Mouse (Mus musculus) embryonic facial prominence, embryonic 11.5 days (tissue): ENCODE results near the gene Cdt1. TPM values are rescaled to one million over a fixed set of nuclear protein-coding genes. Genes with fewer than 3 reads are reported as not detected.
A peak's percentile ranks its signal among the peaks of the same experiment; 100 is the strongest.
"Not testable (repeated sequence)": the region's sequence is repeated elsewhere in the genome, so short reads cannot be mapped to it uniquely, and the experiment has no call there.

Source experiments
- ATAC-seq: fragments of 200-750 bp; cut with Nextera tagmentation; replicated peaks from 2 replicates; pipeline ENCODE4 v1.8.0; 2017; ENCODE audit warnings: low read depth; ENCODE audit not compliant: insufficient number of reproducible peaks, low FRiP score, low TSS enrichment
- DNase-seq: peaks from one replicate; pipeline ENCODE4 v3.0.0-alpha.2; 2015; ENCODE audit warnings: low spot score
- H3K27ac ChIP-seq: fragments of 300-500 bp; sonication (generic); replicated peaks from 2 replicates; pipeline ENCODE4 v1.5.1; 2014; ENCODE audit warnings: mild to moderate bottlenecking, low read depth, low read length, control low read depth
- H3K27me3 ChIP-seq: fragments of 300-500 bp; sonication (generic); 2 replicates; pipeline ENCODE4 v1.6.1; 2014; ENCODE audit warnings: mild to moderate bottlenecking, low read length, moderate library complexity, mixed read lengths; ENCODE audit not compliant: control insufficient read depth, insufficient read depth
- H3K36me3 ChIP-seq: fragments of 300-500 bp; sonication (generic); replicated peaks from 2 replicates; pipeline ENCODE4 v1.6.1; 2014; ENCODE audit warnings: low read depth, mild to moderate bottlenecking, low read length, moderate library complexity, mixed read lengths; ENCODE audit not compliant: control insufficient read depth, insufficient read depth
- H3K4me1 ChIP-seq: fragments of 300-500 bp; sonication (generic); 2 replicates; pipeline ENCODE4 v1.6.1; 2014; ENCODE audit warnings: low read length, mixed read lengths; ENCODE audit not compliant: control insufficient read depth, insufficient read depth
- H3K4me2 ChIP-seq: fragments of 300-500 bp; sonication (generic); 2 replicates; pipeline ENCODE4 v1.6.1; 2014; ENCODE audit warnings: low read depth, mild to moderate bottlenecking, control low read depth, low read length, moderate library complexity
- H3K4me3 ChIP-seq: fragments of 300-500 bp; sonication (generic); 2 replicates; pipeline ENCODE4 v1.5.1; 2014; ENCODE audit warnings: low read depth, low read length, control low read depth
- H3K9ac ChIP-seq: fragments of 300-500 bp; sonication (generic); replicated peaks from 2 replicates; pipeline ENCODE4 v1.6.1; 2014; ENCODE audit warnings: mild to moderate bottlenecking, control low read depth, low read length
- H3K9me3 ChIP-seq: fragments of 300-500 bp; sonication (generic); replicated peaks from 2 replicates; pipeline ENCODE4 v1.6.1; 2016; ENCODE audit warnings: mild to moderate bottlenecking, low read length, inconsistent platforms, mixed read lengths; ENCODE audit not compliant: control insufficient read depth
- WGBS: fragments of 180-500 bp; shearing (Covaris S2); extraction: QIAGEN DNeasy Blood & Tissue Kit; methylation state at CpG from one replicate; pipeline ENCODE4 v1.1.7; 2014; 5-methylcytosine and 5-hydroxymethylcytosine counted together
- polyA plus RNA-seq: library from polyadenylated mRNA; unstranded; fragments of >200 nt; fragmentation: Nextera tagmentation; extraction: Ambion mirVana; gene quantifications from 2 replicates; pipeline ENCODE4 v1.2.1, GENCODE M21; 2014

Cdt1 gene
- polyA plus RNA-seq, 1 experiment from 2014 or later, result 32.1 TPM

GRCm38 (mm10) chr8:122572751-122573150 lies 4.9 kb downstream of the Cdt1 start:
- DNase-seq (no peak), ATAC-seq (no peak)
- Histone ChIP-seq H3K27ac (no peak overlapping the region), H3K4me3 (no peak overlapping the region), H3K36me3 (peaks cover 19% of the 10 kb centered on the region), H3K9me3 (no peaks in the 10 kb centered on the region), H3K9ac (no peak overlapping the region), H3K4me2 (no peak overlapping the region), H3K27me3 (no peaks in the 10 kb centered on the region), H3K4me1 (peaks cover 9% of the 10 kb centered on the region)
- WGBS, result 85% methylated on average over 3 of the region's 3 CpGs

DNA sequence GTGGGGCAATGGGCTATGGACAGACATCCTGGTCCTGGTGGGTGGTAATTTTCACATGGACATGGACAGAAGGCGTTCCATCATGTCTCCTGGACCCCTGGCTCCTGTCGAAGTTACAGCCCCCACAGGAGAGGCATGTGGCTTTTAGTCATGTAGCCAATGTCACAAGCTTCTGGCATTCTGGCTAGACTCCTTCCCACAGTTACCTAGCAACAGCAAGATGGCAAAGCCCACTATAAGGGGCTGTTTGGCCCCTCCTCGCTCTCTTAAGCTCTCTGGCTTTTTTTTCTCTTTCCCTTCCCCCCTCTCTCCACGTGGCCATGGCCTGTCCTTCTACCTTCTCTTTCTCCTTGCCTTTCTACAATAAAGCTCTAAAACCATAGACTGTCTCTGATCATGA lies 5.4 kb downstream of the Cdt1 start:
- not testable (repeated sequence) for H3K4me2 ChIP-seq, ATAC-seq, H3K27ac ChIP-seq, DNase-seq, H3K4me1 ChIP-seq, H3K9ac ChIP-seq, H3K4me3 ChIP-seq, H3K9me3 ChIP-seq, H3K27me3 ChIP-seq
- H3K36me3 ChIP-seq, result peaks cover 19% of the 10 kb centered on the region
- WGBS, result 51% methylated on average over 4 of the region's 4 CpGs

- H3K36me3 ChIP-seq, result peaks cover 19% of the 10 kb centered on the region
- no peak for ATAC-seq
- DNase-seq, result no peak
- WGBS, result 63% methylated on average over 9 of the region's 9 CpGs
- H3K4me2 ChIP-seq, result no peak overlapping the region
- H3K9me3 ChIP-seq, result no peaks in the 10 kb centered on the region
- no peak overlapping the region for H3K9ac ChIP-seq
- no peak overlapping the region for H3K27ac ChIP-seq
- H3K27me3 ChIP-seq, result no peaks in the 10 kb centered on the region
- H3K4me1 ChIP-seq, result peaks cover 9% of the 10 kb centered on the region
- no peak overlapping the region for H3K4me3 ChIP-seq
Measured at GRCm38 (mm10) chr8:122573577-122573976, 5.8 kb downstream of the Cdt1 start.

- Histone ChIP-seq H3K4me3 (no peak overlapping the region), H3K36me3 (peaks cover 19% of the 10 kb centered on the region)
Measured at GRCm38 (mm10) chr8:122574264-122574663, 6.4 kb downstream of the Cdt1 start.

GRCm38 (mm10) chr8:122574667-122575251 lies 6.9 kb downstream of the Cdt1 start:
- WGBS, result 53% methylated on average over 10 of the region's 10 CpGs
- H3K4me3 ChIP-seq, result no peak overlapping the region
- no peaks in the 10 kb centered on the region for H3K27me3 ChIP-seq
- peaks cover 17% of the 10 kb centered on the region for H3K36me3 ChIP-seq
- 0 out of 2 replicates have a peak overlapping the region, but pooled peaks have one; percentile 24 for H3K27ac ChIP-seq
- H3K9me3 ChIP-seq, result no peaks in the 10 kb centered on the region
- H3K9ac ChIP-seq, result no peak overlapping the region
- ATAC-seq, result no peak
- H3K4me2 ChIP-seq, result no peak overlapping the region
- no peak for DNase-seq
- H3K4me1 ChIP-seq, result peaks cover 9% of the 10 kb centered on the region

More at GRCm38 (mm10) chr8:122574264-122574663, 6.4 kb downstream of the Cdt1 start:
- Histone ChIP-seq H3K9me3 (no peaks in the 10 kb centered on the region), H3K27me3 (no peaks in the 10 kb centered on the region), H3K9ac (no peak overlapping the region), H3K27ac (no peak overlapping the region), H3K4me1 (peaks cover 7% of the 10 kb centered on the region), H3K4me2 (no peak overlapping the region)
- DNase-seq, result no peak
- no peak for ATAC-seq
- 65% methylated on average over 3 of the region's 3 CpGs for WGBS

DNA sequence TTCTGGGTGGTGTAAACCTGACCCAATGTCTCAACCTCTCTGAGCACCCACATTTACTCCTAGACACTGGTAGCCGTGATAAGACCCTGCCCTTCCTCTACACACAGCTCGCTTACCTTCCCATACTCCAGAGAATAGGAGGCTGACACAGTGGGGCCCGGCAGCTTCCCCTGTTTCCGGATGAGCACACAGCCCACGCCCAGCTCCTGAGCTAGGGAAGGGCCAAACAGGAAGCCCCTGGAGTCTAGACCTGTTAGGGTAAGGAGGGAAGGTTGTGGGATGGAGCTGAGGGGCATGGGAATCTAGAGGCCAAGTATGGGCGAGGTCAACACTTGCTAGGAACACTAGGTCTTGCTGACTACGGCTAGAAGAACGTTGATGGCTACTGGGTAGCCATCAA lies 7.5 kb downstream of the Cdt1 start:
- Histone ChIP-seq H3K36me3 (peaks cover 13% of the 10 kb centered on the region), H3K4me3 (no peak overlapping the region), H3K27me3 (no peaks in the 10 kb centered on the region), H3K9me3 (no peaks in the 10 kb centered on the region), H3K9ac (no peak overlapping the region), H3K4me1 (peaks cover 9% of the 10 kb centered on the region), H3K27ac (no peak overlapping the region), H3K4me2 (peak overlapping the region; percentile 84; the same call in 1 of the 2 replicates)
- DNase-seq (no peak), ATAC-seq (no peak)
- WGBS, result 76% methylated on average over 8 of the region's 8 CpGs

- H3K4me2 ChIP-seq, result peak overlapping the region; percentile 84
- peak overlapping the region; percentile 35; the same call in 1 of the 2 replicates for H3K27ac ChIP-seq
- peak overlapping the region; percentile 87 for H3K9ac ChIP-seq
- ATAC-seq (peak; percentile 15; the same call in 1 of the 2 replicates), DNase-seq (no peak)
- peak overlapping the region; percentile 67 for H3K4me3 ChIP-seq
- no peaks in the 10 kb centered on the region for H3K27me3 ChIP-seq
- H3K4me1 ChIP-seq, result peaks cover 9% of the 10 kb centered on the region
- H3K9me3 ChIP-seq, result no peaks in the 10 kb centered on the region
- peaks cover 13% of the 10 kb centered on the region for H3K36me3 ChIP-seq
- WGBS, result 16% methylated on average over 21 of the region's 21 CpGs
Measured at GRCm38 (mm10) chr8:122575735-122576647, 8.2 kb downstream of the Cdt1 start.

GRCm38 (mm10) chr8:122576648-122577022 lies 8.8 kb downstream of the Cdt1 start, which contains the start of gene Aprt:
Gene Aprt (minus strand): TSS chr8:122576909.
- Histone ChIP-seq H3K9ac (peak within 1 kb of the TSS; percentile 87), H3K4me1 (peaks cover 9% of the 10 kb centered on the region), H3K9me3 (no peaks in the 10 kb centered on the region), H3K4me2 (peak within 1 kb of the TSS; percentile 84), H3K36me3 (peaks cover 8% of the 10 kb centered on the region), H3K27me3 (no peaks in the 10 kb centered on the region), H3K4me3 (peak within 1 kb of the TSS; percentile 67), H3K27ac (peak within 1 kb of the TSS; percentile 59)
- DNase-seq (peak; percentile 97), ATAC-seq (peak; percentile 79)
- under 1% methylated on average over 39 of the region's 39 CpGs for WGBS
